Mouse (Mus musculus) macrophage (primary cell): ENCODE measurements around the gene Filip1. TPM values are rescaled to one million over a fixed set of nuclear protein-coding genes. Genes with fewer than 3 reads are reported as not detected.

ENCODE experiments used
- H3K27ac ChIP-seq: fragments of 350-480 bp; formaldehyde crosslinking; 2 replicates; pipeline ENCODE4 v1.9.0; 2021
- H3K36me3 ChIP-seq: fragments of 350-480 bp; formaldehyde crosslinking; 2 replicates; pipeline ENCODE4 v1.9.0; 2021; ENCODE audit errors: inconsistent target
- H3K4me3 ChIP-seq: fragments of 350-480 bp; formaldehyde crosslinking; 2 replicates; pipeline ENCODE4 v1.9.0; 2021; ENCODE audit errors: inconsistent target
- H3K79me2 ChIP-seq: fragments of 350-480 bp; formaldehyde crosslinking; 2 replicates; pipeline ENCODE4 v1.9.0; 2021; ENCODE audit errors: inconsistent target
- WGBS: methylation state at CpG from one replicate; pipeline ENCODE4 v1.1.7; 2026; ENCODE audit warnings: inconsistent platforms; ENCODE audit not compliant: missing documents; 5-methylcytosine and 5-hydroxymethylcytosine counted together
- polyA plus RNA-seq: library from polyadenylated mRNA; stranded (reverse); fragments of 250-400 nt; gene quantifications from 3 replicates; pipeline ENCODE4 v1.2.4, GENCODE M21; 2018; ENCODE audit warnings: inconsistent platforms

Gene Filip1
- polyA plus RNA-seq, 1 experiment from 2014 or later: not detected

- Histone ChIP-seq H3K4me3 (no peak overlapping the region), H3K79me2 (no peaks in the 10 kb centered on the region), H3K36me3 (no peaks in the 10 kb centered on the region), H3K27ac (no peak overlapping the region)
- WGBS: 88% methylated on average over 2 of the region's 2 CpGs
These were observed 129.5 kb downstream of the Filip1 start for GRCm38 (mm10) chr9:79883139-79883538.

- 83% methylated on average over 7 of the region's 7 CpGs for WGBS
- Histone ChIP-seq H3K4me3 (no peak overlapping the region), H3K36me3 (no peaks in the 10 kb centered on the region)
These were observed 132.6 kb downstream of the Filip1 start for GRCm38 (mm10) chr9:79880031-79880430.

GRCm38 (mm10) chr9:79875522-79876131 is 137.0 kb downstream of the Filip1 start:
- H3K79me2 ChIP-seq: no peaks in the 10 kb centered on the region
- WGBS: 80% methylated on average over 20 of the region's 20 CpGs

More at GRCm38 (mm10) chr9:79880031-79880430, 132.6 kb downstream of the Filip1 start:
- Histone ChIP-seq H3K27ac (no peak overlapping the region), H3K79me2 (no peaks in the 10 kb centered on the region)

GRCm38 (mm10) chr9:79872598-79872997 is 140.1 kb downstream of the Filip1 start:
- Histone ChIP-seq H3K36me3 (no peaks in the 10 kb centered on the region), H3K27ac (no peak overlapping the region), H3K79me2 (no peaks in the 10 kb centered on the region), H3K4me3 (no peak overlapping the region)
- 78% methylated on average over 2 of the region's 2 CpGs for WGBS

More at GRCm38 (mm10) chr9:79875522-79876131, 137.0 kb downstream of the Filip1 start:
- Histone ChIP-seq H3K27ac (no peak overlapping the region), H3K36me3 (no peaks in the 10 kb centered on the region), H3K4me3 (no peak overlapping the region)

GRCm38 (mm10) chr9:79869512-79869911 is 143.1 kb downstream of the Filip1 start:
- H3K79me2 ChIP-seq: no peaks in the 10 kb centered on the region
- H3K36me3 ChIP-seq: no peaks in the 10 kb centered on the region
- no peak overlapping the region for H3K27ac ChIP-seq
- 82% methylated on average over 5 of the region's 5 CpGs for WGBS
- H3K4me3 ChIP-seq: no peak overlapping the region

GRCm38 (mm10) chr9:79865998-79866397 is 146.7 kb downstream of the Filip1 start:
- no peak overlapping the region for H3K4me3 ChIP-seq
- no peak overlapping the region for H3K27ac ChIP-seq
- H3K79me2 ChIP-seq: no peaks in the 10 kb centered on the region
- H3K36me3 ChIP-seq: no peaks in the 10 kb centered on the region
- 70% methylated on average over 7 of the region's 7 CpGs for WGBS

- H3K36me3 ChIP-seq: no peaks in the 10 kb centered on the region
- no peak overlapping the region for H3K27ac ChIP-seq
- H3K79me2 ChIP-seq: no peaks in the 10 kb centered on the region
- H3K4me3 ChIP-seq: no peak overlapping the region
- WGBS: 75% methylated on average over 6 of the region's 6 CpGs
These were observed 150.1 kb downstream of the Filip1 start for GRCm38 (mm10) chr9:79862544-79862943.

GRCm38 (mm10) chr9:79847099-79847498 is 165.6 kb downstream of the Filip1 start:
- no peak overlapping the region for H3K27ac ChIP-seq
- H3K36me3 ChIP-seq: no peaks in the 10 kb centered on the region
- H3K4me3 ChIP-seq: no peak overlapping the region
- no peaks in the 10 kb centered on the region for H3K79me2 ChIP-seq

- H3K27ac ChIP-seq: no peak overlapping the region
- H3K79me2 ChIP-seq: no peaks in the 10 kb centered on the region
- WGBS: 90% methylated on average over 6 of the region's 6 CpGs
- H3K36me3 ChIP-seq: no peaks in the 10 kb centered on the region
- H3K4me3 ChIP-seq: no peak overlapping the region
These were observed 170.0 kb downstream of the Filip1 start for GRCm38 (mm10) chr9:79842615-79843014.

GRCm38 (mm10) chr9:79842028-79842427 is 170.6 kb downstream of the Filip1 start:
- H3K79me2 ChIP-seq: no peaks in the 10 kb centered on the region
- H3K4me3 ChIP-seq: no peak overlapping the region
- H3K27ac ChIP-seq: no peak overlapping the region
- no peaks in the 10 kb centered on the region for H3K36me3 ChIP-seq

GRCm38 (mm10) chr9:79831294-79831693 is 181.4 kb downstream of the Filip1 start:
- Histone ChIP-seq H3K36me3 (no peaks in the 10 kb centered on the region), H3K79me2 (no peaks in the 10 kb centered on the region), H3K4me3 (no peak overlapping the region), H3K27ac (no peak overlapping the region)
- WGBS: 100% methylated on average over 1 of the region's 1 CpGs

GRCm38 (mm10) chr9:79830874-79831273 is 181.8 kb downstream of the Filip1 start:
- H3K4me3 ChIP-seq: no peak overlapping the region
- H3K27ac ChIP-seq: no peak overlapping the region
- H3K36me3 ChIP-seq: no peaks in the 10 kb centered on the region
- H3K79me2 ChIP-seq: no peaks in the 10 kb centered on the region
- 55% methylated on average over 4 of the region's 4 CpGs for WGBS

GRCm38 (mm10) chr9:79829842-79830800 is 182.5 kb downstream of the Filip1 start:
- Histone ChIP-seq H3K36me3 (no peaks in the 10 kb centered on the region), H3K27ac (no peak overlapping the region), H3K79me2 (no peaks in the 10 kb centered on the region), H3K4me3 (no peak overlapping the region)
- 94% methylated on average over 23 of the region's 23 CpGs for whole genome bisulfite sequencing

GRCm38 (mm10) chr9:79827072-79827471 is 185.6 kb downstream of the Filip1 start:
- H3K36me3 ChIP-seq: no peaks in the 10 kb centered on the region
- no peaks in the 10 kb centered on the region for H3K79me2 ChIP-seq
- H3K27ac ChIP-seq: no peak overlapping the region
- WGBS: 81% methylated on average over 2 of the region's 2 CpGs
- no peak overlapping the region for H3K4me3 ChIP-seq

- no peaks in the 10 kb centered on the region for H3K79me2 ChIP-seq
- H3K4me3 ChIP-seq: no peak overlapping the region
- no peak overlapping the region for H3K27ac ChIP-seq
- 97% methylated on average over 7 of the region's 7 CpGs for WGBS
- H3K36me3 ChIP-seq: no peaks in the 10 kb centered on the region
These were observed 187.1 kb downstream of the Filip1 start for GRCm38 (mm10) chr9:79825526-79825925.
